Mouse (Mus musculus) right cerebral cortex, postnatal 36 days (tissue): Measurements from ENCODE around the gene Faim.

Source experiments
- DNase-seq, 2 experiments: peaks; one replicate each; pipeline ENCODE4 v3.0.0; 2022; ENCODE audit warnings: low spot score in 2 of 2, mixed read lengths in 1 of 2

The Faim gene

DNA sequence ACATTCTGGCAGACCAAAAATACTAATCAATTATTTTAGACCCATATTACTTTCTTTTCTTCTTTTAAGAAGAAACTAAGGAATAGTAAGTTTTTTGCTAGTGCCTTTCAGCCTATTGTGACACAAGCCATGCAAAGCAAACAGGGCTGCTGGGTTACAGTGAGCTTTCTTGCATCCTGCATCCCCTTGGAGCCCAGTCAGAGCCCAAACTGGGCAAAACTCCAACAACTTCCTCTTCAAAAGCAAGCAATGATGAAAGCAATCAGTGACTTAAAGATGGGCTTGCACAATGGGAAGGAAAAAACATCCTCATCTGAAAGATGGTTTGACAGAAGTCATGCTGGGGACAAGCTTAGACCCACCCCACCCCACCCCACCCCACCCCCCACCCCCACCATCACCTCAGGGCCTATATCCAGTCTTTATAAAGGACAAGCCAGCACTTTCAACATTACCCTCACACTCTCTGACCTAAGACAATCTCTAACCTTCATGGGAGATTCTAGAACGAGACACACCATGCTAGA lies 62.6 kb downstream of the Faim start:
- no peak for DNase-seq

DNA sequence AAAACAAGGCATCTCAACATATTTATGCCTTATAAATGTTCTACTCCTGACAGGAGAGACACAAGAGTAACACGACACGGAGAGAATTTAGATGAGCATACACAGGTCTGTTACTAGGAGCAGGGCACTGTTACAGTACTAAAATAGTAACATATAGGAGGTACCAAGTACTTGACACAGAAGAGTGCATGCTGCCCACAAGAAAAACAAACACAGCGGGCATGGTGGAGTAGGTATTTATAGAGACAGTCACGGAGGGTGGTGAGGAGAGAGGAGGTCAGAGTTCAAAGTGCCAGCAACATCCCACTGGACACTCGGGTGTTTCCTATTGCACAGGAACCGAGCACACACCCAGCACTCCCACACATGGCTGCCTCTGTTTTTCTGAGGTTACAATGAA lies 63.6 kb downstream of the Faim start:
- DNase-seq = no peak
